Mouse (Mus musculus): ENCODE results near the gene Dync1i1. TPM values are rescaled to one million over a fixed set of nuclear protein-coding genes. Genes with fewer than 3 reads are reported as not detected.

Dync1i1 gene
- total and polyA plus RNA-seq, 3 experiments = not detected

GRCm38 (mm10) chr6:5935587-5936353 is 210.3 kb downstream of the Dync1i1 start:
- Histone ChIP-seq H3K4me1 (ENCODE audit: control insufficient read depth in 1 of 2, insufficient read depth in 2 of 2, low read length in 2 of 2) (no peaks in the 10 kb centered on the region), H3K4me3 (ENCODE audit: control insufficient read depth in 1 of 2, insufficient read depth in 1 of 2, low read depth in 2 of 2, low read length in 2 of 2) (no peak overlapping the region), H3K9ac (ENCODE audit: control insufficient read depth, low read depth, low read length, poor library complexity, severe bottlenecking) (no peak overlapping the region), H3K27me3 (ENCODE audit: control insufficient read depth in 1 of 2, insufficient read depth in 2 of 2, low read length in 2 of 2) (no peaks in the 10 kb centered on the region; a peak in 1 of 4 replicates), H3K79me2 (ENCODE audit: control insufficient read depth, insufficient read depth, low read length, poor library complexity) (no peaks in the 10 kb centered on the region), H3K36me3 (ENCODE audit: control insufficient read depth in 1 of 2, insufficient read depth in 2 of 2, low read length in 2 of 2) (no peaks in the 10 kb centered on the region), H3K27ac (ENCODE audit: control insufficient read depth, low read depth, low read length) (no peak overlapping the region), H3K9me3 (replicated peaks; ENCODE audit: insufficient read depth, low read length) (no peaks in the 10 kb centered on the region)
- DNase-seq (ENCODE audit: low read depth, low spot score) = no peak
- no peak for TF ChIP-seq CHD1 (IDR thresholded peaks at IDR 0.05; ENCODE audit: low read depth, low read length)
- no peak for TF ChIP-seq POLR2AphosphoS5 (IDR thresholded peaks at IDR 0.05; ENCODE audit: borderline replicate concordance, low read depth, low read length)
- TF ChIP-seq CTCF (IDR thresholded peaks at IDR 0.05 in 2 of 3, conservative IDR thresholded peaks at IDR 0.05 in 1 of 3; ENCODE audit: control insufficient read depth in 1 of 3, insufficient read depth in 1 of 3, low read depth in 2 of 3, low read length in 3 of 3, poor library complexity in 1 of 3, severe bottlenecking in 1 of 3) = no peak
- TF ChIP-seq MYC (IDR thresholded peaks at IDR 0.05; ENCODE audit: low read depth, low read length) = no peak
- TF ChIP-seq KAT2A (conservative IDR thresholded peaks at IDR 0.05; ENCODE audit: low read depth, low read length) = no peak
- TF ChIP-seq ETS1 (IDR thresholded peaks at IDR 0.05; ENCODE audit: low read depth, low read length) = no peak
- no peak for TF ChIP-seq ELF1 (IDR thresholded peaks at IDR 0.05; ENCODE audit: low read depth, low read length)
- TF ChIP-seq ZC3H11A (IDR thresholded peaks at IDR 0.05; ENCODE audit: low read depth, low read length) = no peak
- no peak for TF ChIP-seq MAZ (IDR thresholded peaks at IDR 0.05; ENCODE audit: low read depth, low read length)
- no peak for TF ChIP-seq CHD2 (IDR thresholded peaks at IDR 0.05; ENCODE audit: low read length)

GRCm38 (mm10) chr6:5949812-5950392 is 224.5 kb downstream of the Dync1i1 start:
- Histone ChIP-seq H3K4me1 (ENCODE audit: control insufficient read depth in 1 of 2, insufficient read depth in 2 of 2, low read length in 2 of 2) (no peaks in the 10 kb centered on the region), H3K36me3 (ENCODE audit: control insufficient read depth in 1 of 2, insufficient read depth in 2 of 2, low read length in 2 of 2) (no peaks in the 10 kb centered on the region), H3K27ac (ENCODE audit: control insufficient read depth, low read depth, low read length) (no peak overlapping the region), H3K79me2 (ENCODE audit: control insufficient read depth, insufficient read depth, low read length, poor library complexity) (no peaks in the 10 kb centered on the region), H3K4me3 (ENCODE audit: control insufficient read depth in 1 of 2, insufficient read depth in 1 of 2, low read depth in 2 of 2, low read length in 2 of 2) (no peak overlapping the region), H3K9me3 (replicated peaks; ENCODE audit: insufficient read depth, low read length) (no peaks in the 10 kb centered on the region), H3K27me3 (ENCODE audit: control insufficient read depth in 1 of 2, insufficient read depth in 2 of 2, low read length in 2 of 2) (no peaks in the 10 kb centered on the region), H3K9ac (ENCODE audit: control insufficient read depth, low read depth, low read length, poor library complexity, severe bottlenecking) (no peak overlapping the region)
- no peak for DNase-seq (ENCODE audit: low read depth, low spot score)
- TF ChIP-seq E2F4 (IDR thresholded peaks at IDR 0.05; ENCODE audit: borderline replicate concordance, low read depth, low read length) = no peak
- no peak for TF ChIP-seq MAZ (IDR thresholded peaks at IDR 0.05; ENCODE audit: low read depth, low read length)
- TF ChIP-seq JUND (IDR thresholded peaks at IDR 0.05; ENCODE audit: low read depth, low read length) = no peak
- no peak for TF ChIP-seq USF1 (IDR thresholded peaks at IDR 0.05; ENCODE audit: low read depth, low read length)
- no peak for TF ChIP-seq GATA1 (IDR thresholded peaks at IDR 0.05; ENCODE audit: low read depth, low read length)
- no peak for TF ChIP-seq MXI1 (IDR thresholded peaks at IDR 0.05; ENCODE audit: low read depth, low read length)
- TF ChIP-seq KAT2A (conservative IDR thresholded peaks at IDR 0.05; ENCODE audit: low read depth, low read length) = no peak
- TF ChIP-seq NELFE (IDR thresholded peaks at IDR 0.05; ENCODE audit: low read depth, low read length) = no peak
- TF ChIP-seq GABPA (IDR thresholded peaks at IDR 0.05; ENCODE audit: low read depth, low read length) = no peak
- no peak for TF ChIP-seq MAX (IDR thresholded peaks at IDR 0.05; ENCODE audit: low read length)
- TF ChIP-seq ZMIZ1 (IDR thresholded peaks at IDR 0.05; ENCODE audit: low read depth, low read length) = no peak
- TF ChIP-seq BHLHE40 (IDR thresholded peaks at IDR 0.05; ENCODE audit: borderline replicate concordance, low read depth, low read length) = no peak
